Mouse (Mus musculus): Measurements from ENCODE around the gene Lrrc43.
"Not testable (repeated sequence)": the region's sequence is repeated elsewhere in the genome, so short reads cannot be mapped to it uniquely, and the experiment has no call there.

Lrrc43 gene

GRCm38 (mm10) chr5:123489112-123489785, at the start of gene Lrrc43, which contains the start of gene Il31:
Gene Lrrc43, plus strand, starts transcription at chr5:123489305.
Gene Il31, minus strand, starts transcription at chr5:123489489.
- DNase-seq = peak; percentile 80

DNA sequence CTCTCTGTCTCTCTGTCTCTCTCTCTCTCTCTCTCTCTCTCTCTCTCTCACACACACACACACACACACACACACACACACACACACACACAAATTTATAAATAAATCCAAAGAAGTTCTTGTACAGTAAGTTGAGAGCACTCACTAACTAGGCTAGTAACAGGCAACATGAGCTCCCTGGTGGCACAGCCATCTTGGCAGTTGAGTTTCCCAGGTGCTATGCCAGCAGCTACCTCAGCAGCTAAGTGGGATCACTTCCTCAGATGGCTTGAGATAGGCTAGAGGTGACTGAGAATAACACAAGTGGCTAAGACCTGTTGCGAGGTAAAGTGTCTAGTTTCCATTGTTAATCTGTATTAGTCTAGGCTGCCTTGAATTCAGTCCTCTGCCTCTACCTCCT, 49.8 kb upstream of the Lrrc43 start:
- DNase-seq = no peak

DNA sequence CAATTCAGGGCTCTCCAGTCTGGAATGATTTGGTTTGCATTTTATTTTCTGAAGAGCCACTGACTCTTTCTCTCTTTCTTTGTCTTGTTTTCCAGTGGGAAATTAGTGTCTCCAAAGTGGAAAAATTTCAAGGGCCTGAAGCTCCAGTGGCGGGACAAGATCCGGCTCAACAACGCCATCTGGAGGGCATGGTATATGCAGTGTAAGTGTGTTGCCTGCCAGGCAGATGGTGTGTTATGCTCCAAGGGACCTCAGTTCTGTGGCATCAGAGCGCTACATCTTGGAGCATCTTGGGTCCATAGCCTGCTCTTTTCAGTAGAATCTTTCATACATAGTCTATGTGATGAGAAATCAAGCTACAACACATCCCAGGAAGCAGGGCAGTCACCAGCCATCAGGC, 49.2 kb upstream of the Lrrc43 start:
- peak; percentile 35 for DNase-seq

GRCm38 (mm10) chr5:123440664-123441063, 48.4 kb upstream of the Lrrc43 start:
- DNase-seq = no peak

DNA sequence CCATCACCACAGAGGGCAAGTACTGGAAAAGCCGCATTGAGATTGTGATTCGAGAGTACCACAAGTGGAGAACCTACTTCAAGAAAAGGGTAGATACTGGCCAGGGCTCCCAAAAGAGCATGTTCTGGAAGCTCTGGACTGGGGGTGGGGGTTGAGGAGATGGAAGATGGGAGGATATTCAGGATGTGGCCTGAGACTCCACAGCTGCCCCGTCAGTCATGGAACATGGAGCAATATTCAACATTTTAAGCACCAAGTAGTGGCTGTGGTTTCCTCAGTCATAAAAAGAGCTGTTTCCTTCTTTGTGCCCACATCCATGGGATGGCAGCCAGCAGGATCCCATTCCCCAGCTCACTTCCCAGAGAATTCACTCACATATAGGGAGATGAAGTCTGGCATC, 46.8 kb upstream of the Lrrc43 start:
- DNase-seq = no peak

GRCm38 (mm10) chr5:123444069-123444468, 45.0 kb upstream of the Lrrc43 start:
- peak; percentile 91 for DNase-seq

DNA sequence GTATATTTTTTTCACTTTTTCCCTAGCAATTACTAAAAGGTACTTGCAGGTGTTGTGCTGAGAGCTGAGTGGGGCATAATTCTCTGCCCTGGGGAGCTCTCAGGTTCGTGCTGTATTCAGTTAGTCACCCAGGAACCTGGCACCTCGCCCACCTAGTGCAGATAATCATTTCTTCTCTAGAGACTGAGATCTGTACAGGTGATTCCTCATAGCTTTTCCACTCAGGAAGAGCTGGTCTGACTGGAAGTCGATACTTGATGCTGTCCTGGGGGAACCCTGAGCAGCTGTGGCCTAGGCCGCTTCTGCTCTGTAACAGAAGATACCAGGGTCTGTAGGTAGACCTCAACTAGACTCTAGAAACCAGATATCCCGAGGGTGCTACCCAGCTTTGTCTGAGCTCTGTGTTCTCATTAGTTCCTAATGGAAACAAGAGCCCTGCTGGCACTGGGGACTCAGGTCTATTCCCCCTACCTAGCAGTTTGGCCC, 44.2 kb upstream of the Lrrc43 start:
- no peak for DNase-seq

DNA sequence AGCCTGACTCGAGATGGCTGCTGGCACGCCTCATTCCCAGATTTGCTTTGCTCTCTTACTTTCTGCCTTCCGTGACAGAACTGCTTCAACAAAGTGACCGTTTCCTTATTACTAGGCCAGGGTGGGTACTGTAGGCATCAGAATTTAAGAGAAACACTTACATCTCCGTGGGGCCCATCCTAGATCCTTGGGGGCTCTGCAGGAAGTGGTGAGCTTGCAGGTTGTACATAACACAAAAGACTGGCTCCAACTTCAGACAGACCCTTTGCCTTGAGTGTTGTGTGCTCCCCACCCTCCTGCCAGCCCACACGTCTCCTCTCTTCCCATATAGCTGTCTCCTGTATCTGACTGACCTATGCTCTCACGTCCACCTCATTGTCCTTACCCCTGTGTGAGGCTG, 37.2 kb upstream of the Lrrc43 start:
- no peak for DNase-seq

- no peak for DNase-seq
These were observed 27.7 kb upstream of the Lrrc43 start for GRCm38 (mm10) chr5:123461420-123461819.

- DNase-seq = no peak
These were observed 24.5 kb upstream of the Lrrc43 start for GRCm38 (mm10) chr5:123464638-123465037.

DNA sequence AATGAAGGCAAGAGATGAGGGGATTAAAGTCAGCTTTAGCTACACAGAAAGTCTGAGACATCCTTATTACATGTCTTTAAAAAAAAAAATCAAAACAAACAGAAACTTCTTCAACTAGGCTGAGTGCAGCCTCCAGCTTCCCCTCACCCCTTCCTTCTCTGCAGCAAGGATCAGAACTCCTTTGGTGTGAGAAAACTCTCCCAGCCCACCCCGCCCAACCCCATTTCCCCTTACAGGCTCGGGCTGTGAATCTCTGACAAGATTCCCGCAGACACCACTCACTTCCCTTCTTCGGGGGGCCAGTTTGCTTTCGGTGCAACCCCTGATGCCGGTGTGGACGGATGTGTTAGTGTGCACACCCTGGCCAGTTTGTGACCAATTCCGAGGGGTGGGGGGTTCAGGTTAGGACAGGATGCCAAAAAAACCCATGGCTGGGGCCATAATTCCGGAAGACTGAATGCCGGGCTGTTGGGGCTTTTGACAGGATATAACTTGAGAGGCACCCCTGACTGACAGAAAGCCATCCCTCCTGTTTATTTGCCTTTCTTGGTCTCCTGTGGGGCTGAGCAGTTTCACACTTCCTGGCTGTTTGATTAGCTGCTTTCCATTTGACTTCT, 18.2 kb upstream of the Lrrc43 start:
- no peak for DNase-seq

DNA sequence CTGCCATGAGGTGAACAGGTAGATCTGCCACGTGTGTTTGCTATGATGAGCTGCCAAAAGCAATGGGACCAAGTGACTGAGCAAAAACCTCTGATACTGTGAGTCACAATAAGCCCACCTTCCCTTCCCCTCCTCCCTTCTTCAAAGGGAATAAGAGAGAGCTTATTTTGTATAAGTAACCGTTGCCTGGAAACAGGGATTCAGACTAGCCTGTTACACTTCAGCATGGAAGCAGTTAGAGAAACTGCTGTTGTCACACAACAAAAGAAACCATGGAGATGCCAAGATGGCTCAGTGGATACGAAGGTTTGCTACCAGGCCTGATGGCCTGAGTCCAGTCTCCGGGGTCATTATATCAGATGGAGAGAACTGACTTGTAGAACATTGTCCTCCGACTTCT, 15.3 kb upstream of the Lrrc43 start:
- peak; percentile 10 for DNase-seq

DNA sequence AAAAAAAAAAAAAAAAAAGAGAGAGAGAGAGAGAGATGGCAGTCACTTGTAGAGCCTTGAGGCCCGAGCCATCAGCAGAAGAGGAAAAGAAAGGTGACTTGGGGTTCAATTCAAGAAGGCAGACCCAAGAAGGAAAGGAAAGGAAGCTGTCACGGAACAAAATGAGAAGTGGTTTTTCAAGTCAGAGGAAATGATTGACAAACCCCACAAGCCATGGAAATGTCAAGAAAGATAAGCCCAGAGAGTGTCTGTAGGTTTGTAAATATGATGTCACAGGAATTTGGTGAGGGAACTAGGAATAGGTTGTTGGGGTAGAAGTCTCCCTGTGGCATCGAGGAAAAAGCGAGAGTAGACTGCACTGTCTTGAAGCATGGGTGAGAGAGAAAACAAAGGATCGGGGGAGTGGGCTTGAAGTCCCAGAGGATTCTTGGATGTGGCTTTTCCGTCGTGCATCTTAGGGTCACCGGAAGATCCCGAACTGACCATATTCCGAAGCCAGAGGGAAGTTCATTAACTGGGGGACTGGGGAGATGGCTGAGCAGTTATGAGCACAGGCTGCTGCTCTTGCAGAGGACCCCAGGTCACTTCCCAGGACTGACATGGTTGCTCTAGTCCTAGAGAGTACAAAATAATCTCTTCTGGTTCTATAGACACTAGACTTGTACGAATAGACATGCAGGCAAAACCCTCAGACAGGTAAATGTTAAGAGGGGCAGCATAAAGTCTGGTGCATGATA, 1.3 kb upstream of the Lrrc43 start:
- no peak for DNase-seq

DNA sequence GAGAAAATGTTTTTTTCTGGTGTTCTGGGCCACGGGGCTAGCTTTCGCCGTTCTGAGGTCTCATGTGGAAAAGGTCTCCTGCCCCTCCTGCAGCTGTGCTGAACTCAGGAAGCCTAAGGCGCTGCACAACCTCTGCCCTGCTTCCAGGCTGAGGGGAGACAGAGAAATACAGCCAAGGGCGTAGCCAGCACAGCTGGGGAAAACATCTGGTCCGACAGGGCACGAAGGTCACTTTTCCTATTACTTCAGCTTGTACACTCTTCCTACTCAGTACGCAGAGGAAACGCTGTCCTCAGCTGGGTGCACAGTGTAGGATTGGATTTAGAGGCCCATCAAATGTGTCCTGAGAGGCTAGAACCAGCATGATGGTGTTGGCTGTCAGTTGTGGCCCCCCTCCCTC, 830 bp downstream of the Lrrc43 start:
- DNase-seq = no peak

DNA sequence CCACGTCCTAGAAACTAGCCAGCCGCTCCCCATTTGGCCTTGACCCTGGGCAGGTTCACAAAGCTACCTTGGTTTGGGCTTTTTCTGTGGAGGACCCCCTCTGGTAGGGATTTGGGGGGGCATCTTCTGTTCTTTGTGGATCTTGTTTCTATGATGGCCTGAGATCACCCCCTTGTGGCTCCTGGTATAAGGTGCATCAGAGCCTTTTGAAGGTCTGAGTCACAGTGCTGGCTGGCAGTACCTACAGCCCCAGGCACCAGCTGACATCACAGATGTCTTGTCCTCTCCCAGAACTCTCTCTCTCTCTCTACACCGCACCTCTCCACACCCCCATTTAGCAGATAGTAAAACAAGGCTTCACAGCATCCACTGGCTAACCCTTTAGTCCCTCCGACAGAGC, 10.6 kb downstream of the Lrrc43 start:
- DNase-seq = peak; percentile 40

GRCm38 (mm10) chr5:123501973-123502372, 12.9 kb downstream of the Lrrc43 start:
- DNase-seq = no peak

DNA sequence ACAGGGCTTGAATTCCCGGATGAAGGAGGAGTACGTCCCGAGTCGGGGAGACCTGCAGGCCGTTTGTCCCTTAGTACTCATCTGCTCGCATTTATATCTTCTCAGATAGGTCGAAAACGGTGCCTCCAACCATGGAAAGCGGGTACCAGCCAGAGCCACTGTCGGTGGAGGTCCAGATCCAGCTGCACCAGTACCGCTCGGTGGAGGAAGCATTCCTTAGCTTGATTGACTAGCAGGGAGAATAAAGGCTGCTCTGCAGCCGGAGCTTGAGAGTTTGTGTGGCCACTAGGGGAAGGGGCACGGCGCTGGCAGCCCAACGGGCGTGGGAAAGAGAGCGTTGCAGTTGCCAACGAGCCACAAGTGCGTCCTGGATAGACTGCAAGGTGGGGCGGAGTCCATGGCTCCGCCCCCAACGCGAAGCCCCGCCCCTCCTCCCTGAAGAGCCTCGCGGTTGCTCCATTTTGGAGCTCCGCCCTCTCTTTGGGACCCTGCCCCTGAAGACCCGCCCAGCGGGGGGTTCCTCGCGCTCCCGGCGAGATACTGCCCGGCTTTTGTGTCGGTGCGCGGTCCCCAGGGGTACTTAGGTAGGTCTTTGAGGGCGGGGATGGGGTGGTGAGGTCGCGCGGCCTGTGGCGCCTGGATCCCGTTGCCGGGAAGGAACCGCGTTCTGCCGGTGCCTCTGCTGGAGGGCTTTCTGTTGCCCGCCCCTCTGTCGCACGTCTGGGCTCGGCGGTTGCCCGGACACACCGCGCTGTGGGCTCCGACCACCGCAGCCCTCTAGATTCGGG, 19.0 kb downstream of the Lrrc43 start:
- peak; percentile 96 for DNase-seq

GRCm38 (mm10) chr5:123508921-123509320, 19.8 kb downstream of the Lrrc43 start:
- peak; percentile 46 for DNase-seq

DNA sequence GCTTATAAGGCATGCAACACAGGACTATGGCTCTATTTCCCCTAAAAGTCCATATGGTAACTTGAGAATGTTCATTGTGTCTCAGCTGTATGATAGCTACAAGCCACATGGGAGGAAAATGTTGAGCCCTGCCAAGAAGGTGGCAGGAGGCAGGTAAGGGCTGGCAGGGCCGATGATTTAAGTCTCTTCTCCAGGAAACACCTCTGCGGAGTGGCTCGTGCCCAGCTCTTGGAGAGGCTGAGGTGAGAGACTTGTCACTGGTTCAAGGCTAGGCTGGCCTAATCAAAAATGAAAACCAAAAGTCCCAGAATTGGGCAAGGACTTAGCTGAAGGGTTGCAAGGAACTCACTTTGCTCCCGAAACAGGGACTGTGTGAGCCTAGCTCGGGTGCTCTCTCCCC, 21.1 kb downstream of the Lrrc43 start, which contains the start of gene B3gnt4:
B3gnt4 (plus strand) TSS at position 301 of the 400 bp plus-strand sequence.
- no peak for DNase-seq

GRCm38 (mm10) chr5:123511426-123511825, 22.3 kb downstream of the Lrrc43 start:
- not testable (repeated sequence) for DNase-seq

DNA sequence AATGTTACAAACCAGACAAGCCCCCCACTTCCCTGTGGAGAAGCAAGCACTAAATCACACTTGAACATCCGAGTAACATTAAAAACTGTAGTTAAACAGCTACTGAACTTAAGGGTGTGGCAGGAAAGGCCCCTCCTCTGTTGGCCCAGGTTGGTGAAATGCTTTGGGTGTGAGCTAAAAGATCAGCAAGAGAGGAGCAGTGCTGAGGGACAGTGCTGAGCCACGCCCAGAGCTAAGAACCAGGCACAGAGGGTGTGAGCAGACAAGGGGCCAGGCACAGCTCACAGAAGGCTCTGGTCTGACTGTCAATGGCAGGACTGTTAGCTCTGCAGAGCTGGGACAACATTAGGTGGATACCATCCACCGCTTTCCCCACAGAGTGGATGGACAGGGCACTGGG, 23.0 kb downstream of the Lrrc43 start:
- no peak for DNase-seq

DNA sequence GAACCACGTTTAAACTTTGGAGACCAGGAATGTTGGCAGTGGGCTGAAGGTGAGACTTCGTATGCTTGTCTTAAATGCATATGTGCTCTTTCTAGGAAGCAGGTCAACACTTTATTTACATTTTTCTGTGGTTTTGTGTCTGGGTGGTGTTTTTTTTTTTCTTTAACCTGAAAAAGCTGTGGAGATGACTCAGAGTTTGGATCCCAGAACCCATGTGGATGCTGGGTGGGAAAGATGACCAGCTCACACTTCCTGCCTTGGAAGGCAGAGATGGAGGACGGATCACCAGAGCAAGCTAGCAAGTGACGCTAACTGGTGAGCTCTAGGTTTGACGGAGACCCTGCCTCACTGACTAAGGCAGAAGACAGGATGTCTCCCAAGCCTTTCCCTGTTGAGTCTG, 25.8 kb downstream of the Lrrc43 start:
- DNase-seq = no peak

DNA sequence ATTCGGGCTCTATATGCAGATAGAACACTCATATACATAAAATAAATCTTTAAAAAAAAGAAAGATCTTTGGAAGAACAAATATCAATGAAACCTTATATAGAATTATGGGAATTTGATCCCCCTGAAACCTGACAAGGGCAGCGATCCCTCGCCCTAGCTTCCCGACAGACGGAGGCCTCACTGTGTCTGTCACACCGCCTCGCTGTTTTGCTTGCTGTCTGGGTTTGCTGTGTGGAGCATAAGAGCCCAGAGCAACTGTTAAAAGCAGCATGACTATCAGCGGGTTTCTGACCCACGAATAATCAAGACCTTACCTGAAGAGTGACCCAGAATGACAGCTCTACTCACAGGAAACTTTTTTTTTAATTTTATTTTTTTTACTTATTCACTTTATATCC, 31.6 kb downstream of the Lrrc43 start:
- DNase-seq = no peak
